Mouse (Mus musculus) G1E (cell line): ENCODE results near the gene Ftcd.

ENCODE experiments used
- CTCF ChIP-seq: IDR thresholded peaks from 2 replicates; pipeline ENCODE4 v1.5.1; 2012; ENCODE audit warnings: low read depth, low read length, inconsistent platforms, mixed read lengths
- GATA1 ChIP-seq: IDR thresholded peaks from 2 replicates; pipeline ENCODE4 v1.6.1; 2012; ENCODE audit warnings: borderline replicate concordance, low read length, inconsistent platforms, mixed read lengths
- GATA2 ChIP-seq: IDR thresholded peaks from 2 replicates; pipeline ENCODE4 v1.6.1; 2012; ENCODE audit warnings: low read depth, low read length, inconsistent platforms, borderline replicate concordance
- POLR2AphosphoS5 ChIP-seq: IDR thresholded peaks from 2 replicates; pipeline ENCODE4 v1.6.1; 2012; ENCODE audit warnings: low read depth, low read length, inconsistent platforms; ENCODE audit not compliant: insufficient replicate concordance
- TAL1 ChIP-seq: conservative IDR thresholded peaks from 2 replicates; pipeline ENCODE4 v1.6.1; 2012; ENCODE audit warnings: low read depth, low read length, inconsistent platforms, mixed read lengths

GRCm38 (mm10) chr10:76602690-76603089 is 27.2 kb downstream of the Ftcd start:
- TF ChIP-seq CTCF (no peak), POLR2AphosphoS5 (no peak), GATA1 (no peak), TAL1 (no peak), GATA2 (no peak)
